Mouse (Mus musculus): Measurements from ENCODE around the gene Pou5f1.
A peak's percentile ranks its signal among the peaks of the same experiment; 100 is the strongest.

The Pou5f1 gene

DNA sequence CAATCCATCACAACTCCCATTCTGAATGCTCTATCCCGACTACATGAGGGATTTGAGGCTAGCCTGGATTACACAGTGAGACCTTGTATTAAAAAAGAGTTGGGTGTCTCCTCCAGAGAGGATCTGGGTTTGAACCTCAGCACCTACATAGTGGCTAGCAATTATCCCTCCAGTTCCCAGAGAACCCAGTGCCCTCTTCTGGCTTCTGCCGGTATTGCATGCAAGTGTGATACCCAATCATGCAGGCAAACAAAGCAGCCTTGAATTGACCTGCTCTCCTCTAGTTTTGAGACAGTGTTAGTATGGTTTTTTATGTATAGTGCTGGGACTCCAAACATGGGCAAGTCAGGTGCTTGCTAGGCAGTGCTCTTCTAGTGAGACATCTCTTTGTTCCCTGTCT, 8.1 kb downstream of the Pou5f1 start:
- DNase-seq (ENCODE audit: low spot score), result peak; percentile 26

DNA sequence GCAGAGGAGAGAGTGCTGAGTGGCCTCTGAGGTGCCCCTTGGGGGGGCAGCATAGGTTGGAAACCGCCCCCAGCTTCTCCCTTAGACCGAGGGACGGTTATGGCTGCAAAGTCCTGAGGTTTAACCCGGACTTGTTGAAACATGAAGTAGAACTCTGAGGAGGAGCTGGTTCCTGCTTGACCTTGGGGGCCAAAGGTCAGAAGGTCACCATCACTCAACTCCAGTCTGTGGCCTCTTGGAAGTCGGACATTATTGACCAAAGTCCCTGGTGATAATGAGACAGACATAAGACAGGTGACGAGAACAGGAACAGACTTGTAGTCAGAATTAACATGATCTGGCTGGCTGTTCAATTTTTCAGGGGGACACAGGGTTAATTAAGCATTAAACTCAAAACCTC, 8.9 kb downstream of the Pou5f1 start:
- no peak for DNase-seq (ENCODE audit: low spot score)

DNA sequence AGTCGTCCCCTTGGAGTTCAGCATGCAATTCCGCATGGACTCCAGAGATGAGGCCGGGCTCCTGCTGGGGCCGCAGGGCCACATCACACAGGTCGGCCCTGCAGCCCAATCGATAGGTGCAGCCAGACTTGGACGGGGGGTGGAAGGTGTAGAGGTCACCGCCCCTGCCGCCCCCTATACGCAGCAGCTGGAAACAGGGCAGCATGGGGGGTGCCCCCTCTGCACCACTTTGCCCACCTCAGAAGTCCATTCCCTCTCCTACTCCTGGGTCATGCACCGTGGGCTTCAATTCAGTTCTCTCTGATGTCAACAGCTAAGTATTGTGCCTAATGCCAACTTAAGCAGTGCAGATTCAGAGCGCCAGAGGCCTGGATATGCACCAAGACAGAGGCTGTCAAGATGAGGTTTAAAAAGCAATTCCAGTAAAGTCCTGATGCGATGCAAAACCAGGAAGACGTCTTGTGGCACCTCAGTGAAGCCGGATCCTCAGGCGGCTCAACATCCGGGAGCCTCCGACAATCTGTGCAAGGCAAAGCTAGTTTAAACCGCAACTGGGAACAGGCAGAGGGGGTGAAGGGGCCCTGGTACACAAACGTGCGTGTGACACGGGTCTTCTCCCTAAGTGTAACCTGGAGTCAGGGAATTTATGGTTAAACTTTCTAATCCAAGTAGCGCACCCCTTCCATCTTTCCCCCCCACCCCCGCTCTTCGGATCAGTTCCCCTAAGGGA, 10.3 kb downstream of the Pou5f1 start:
- no peak for DNase-seq (ENCODE audit: low spot score)

- peak; percentile 71 for DNase-seq (ENCODE audit: low spot score)
Measured at GRCm38 (mm10) chr17:35516652-35517500, 11.1 kb downstream of the Pou5f1 start, which contains the start of the genes Tcf19 and Cchcr1. TSS of gene Tcf19 (minus strand) at chr17:35516824. TSS of gene Cchcr1 (plus strand) at chr17:35517100.

- no peak for DNase-seq (ENCODE audit: low spot score)
Measured at GRCm38 (mm10) chr17:35517526-35517925, 11.7 kb downstream of the Pou5f1 start.

DNA sequence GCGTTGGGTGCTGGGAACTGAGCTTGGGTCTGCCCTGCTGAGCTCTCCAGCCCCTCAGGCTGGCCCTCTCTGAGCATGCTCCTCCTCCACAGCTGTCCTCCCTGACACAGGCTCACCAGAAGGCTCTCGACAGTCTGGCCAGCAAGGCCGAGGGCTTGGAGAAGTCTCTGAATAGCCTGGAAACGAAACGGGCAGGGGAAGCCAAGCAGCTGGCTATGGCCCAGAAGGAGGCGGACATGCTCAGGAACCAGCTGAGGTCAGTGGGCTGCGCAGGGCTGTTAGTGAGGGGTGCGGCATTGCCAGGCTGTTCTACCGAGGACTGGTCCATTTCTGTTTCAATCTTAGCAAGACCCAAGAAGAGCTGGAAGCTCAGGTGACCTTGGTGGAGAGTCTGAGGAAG, 18.5 kb downstream of the Pou5f1 start:
- no peak for DNase-seq (ENCODE audit: low spot score)

DNA sequence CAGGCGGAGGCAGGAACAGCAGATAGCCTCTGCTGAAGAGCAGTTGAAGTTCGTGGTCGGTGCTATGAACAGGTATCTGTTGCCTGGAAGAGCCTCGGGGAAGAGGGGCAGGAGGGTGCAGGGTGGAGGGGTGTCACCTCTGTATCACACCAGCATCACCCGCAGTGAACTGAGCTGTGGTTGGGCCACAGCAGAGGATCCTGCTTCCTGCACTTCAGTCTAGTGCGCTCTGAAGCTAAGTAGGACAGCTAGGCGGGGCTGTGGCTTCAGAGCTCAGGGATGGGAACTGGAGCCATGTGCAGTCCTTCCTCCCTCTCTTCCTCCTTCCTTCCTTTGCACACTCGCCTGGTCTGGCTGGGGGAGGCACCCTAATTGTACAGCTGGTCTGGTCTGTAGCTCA, 20.8 kb downstream of the Pou5f1 start:
- no peak for DNase-seq (ENCODE audit: low spot score)

- DNase-seq (ENCODE audit: low spot score), result no peak
Measured at GRCm38 (mm10) chr17:35532360-35532759, 26.5 kb downstream of the Pou5f1 start.

DNA sequence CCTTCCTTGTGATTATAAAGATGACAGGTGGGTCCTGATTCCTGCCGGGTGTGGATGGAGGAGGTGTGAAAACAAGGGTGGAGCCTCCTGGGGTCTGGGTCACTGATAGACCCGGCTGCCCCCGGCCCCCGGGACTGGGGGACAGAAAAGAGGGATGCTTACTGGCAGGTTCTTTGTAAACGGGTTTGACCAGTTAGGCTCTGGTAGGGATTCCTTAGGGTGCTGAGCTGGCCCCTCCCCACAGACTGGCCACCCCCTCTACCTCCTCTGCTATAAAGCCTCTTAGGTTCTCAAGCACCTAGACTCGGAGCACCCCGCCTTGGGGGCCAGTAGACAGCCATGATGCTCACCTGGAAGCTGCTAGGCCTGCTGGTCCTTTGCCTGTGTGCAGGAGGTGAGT, 27.1 kb downstream of the Pou5f1 start, which contains the start of gene Psors1c2:
Gene Psors1c2, plus strand, starts transcription at position 301 of the 400 bp plus-strand sequence.
- no peak for DNase-seq (ENCODE audit: low spot score)

DNA sequence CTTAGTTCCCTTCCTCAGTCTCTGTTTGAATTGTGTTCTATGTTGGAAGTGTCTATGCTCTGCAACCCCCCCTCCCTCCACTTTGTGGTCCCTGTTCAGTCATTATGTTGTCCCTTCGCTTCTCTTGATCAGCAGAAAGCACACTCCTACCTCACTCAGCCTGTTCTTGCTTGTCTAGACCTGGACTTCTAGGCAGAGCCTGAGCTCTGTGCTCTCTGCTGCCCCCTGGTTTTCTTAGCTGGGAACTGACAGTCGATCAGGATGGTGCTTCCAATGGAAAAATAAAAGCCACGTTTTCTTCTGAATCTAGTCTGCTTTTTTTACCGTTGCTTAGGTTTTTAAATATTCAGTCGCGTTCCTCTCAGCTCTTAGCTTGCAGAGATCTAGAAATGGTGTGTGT, 28.5 kb downstream of the Pou5f1 start:
- DNase-seq (ENCODE audit: low spot score), result peak; percentile 47

DNA sequence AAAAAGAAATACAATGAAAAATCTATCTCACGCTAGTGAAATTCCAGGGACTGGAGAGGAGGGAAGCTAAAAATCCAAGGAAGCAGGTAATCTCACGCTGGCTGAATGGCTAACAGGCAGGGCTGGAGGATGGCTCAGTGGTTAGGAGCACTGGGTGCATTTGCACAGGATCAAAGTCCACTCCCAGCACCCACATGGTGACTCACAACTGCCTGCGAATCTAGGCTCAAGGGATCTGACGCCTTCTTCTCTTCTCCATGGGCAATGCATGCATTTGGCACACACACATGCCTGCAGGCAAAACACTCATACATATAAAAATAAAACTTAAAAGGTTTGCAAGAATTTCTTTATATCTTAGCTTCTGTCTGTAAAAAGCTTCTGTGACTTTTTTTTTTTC, 31.6 kb downstream of the Pou5f1 start:
- DNase-seq (ENCODE audit: low spot score), result no peak

- DNase-seq (ENCODE audit: low spot score), result no peak
Measured at GRCm38 (mm10) chr17:35538476-35538875, 32.7 kb downstream of the Pou5f1 start.

DNA sequence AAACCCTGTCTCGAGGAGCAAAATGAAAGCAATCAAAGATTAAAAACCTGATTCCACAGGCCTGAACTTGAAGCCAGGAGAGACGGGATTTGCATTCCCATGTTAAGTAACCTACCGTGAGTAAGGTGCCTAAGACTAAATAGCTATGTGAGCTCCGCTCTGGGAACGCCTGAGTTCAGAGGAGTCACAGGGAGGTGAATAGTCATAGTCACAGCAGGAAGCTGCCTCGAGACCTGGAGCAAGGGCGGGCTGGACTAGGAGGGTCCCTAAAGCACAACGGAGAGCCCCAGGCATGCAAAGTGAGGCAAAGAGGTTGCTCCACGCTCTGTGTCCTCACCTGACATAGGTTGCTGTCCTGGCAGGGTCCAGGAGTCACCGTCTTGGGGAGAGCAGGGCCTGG, 33.7 kb downstream of the Pou5f1 start:
- no peak for DNase-seq (ENCODE audit: low spot score)

DNA sequence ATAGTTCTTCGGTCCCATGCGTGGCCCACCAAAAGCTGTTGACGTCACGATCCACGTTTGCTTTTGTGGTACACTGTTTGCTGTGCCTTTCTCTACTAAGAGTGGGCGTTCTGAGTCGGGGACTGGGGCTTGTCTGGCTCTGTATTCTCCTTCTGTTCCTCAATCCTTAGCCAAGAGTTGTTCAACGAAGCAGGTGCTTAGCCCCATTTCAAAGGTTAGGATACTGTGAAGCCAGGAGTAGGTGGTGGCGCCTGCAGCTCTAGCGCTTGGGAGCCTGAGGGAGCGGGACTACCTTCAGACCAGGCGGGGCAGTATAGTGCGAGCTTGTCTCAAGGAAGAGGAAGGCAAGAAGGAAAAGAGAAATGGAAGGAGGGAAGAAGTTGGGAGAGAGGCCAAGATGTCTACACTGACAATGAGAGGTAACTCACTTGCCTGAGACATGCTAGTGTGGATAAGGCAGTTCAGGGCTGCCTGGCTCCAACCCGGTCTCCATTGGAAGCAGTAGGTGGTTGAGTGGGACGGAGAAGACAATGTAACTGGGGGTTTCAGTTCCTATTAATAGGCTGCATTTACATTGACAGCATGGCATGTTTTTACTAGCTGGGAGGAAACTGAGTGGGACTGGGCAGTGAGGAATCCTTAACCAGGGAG, 37.1 kb downstream of the Pou5f1 start:
- DNase-seq (ENCODE audit: low spot score), result no peak

GRCm38 (mm10) chr17:35543412-35543861, 37.6 kb downstream of the Pou5f1 start:
- no peak for DNase-seq (ENCODE audit: low spot score)

DNA sequence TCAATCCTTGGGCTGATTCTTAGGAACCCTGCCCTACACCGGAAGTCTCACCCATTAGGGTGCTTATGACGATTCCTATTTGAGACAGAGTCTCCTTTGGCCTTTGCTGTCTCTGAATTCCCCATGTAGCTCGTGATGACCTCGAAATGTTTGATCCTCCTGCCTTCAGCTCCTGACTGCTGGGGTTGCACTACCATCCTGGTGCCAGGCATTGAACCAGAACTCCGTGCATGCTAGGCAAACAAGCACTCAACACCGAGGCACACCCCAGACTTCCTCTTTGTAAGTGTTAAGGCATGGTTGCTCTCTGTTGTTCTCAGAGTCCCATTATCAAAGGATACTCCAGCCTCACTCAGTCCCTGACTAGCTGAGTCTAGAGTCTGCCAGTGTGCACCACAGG, 38.2 kb downstream of the Pou5f1 start:
- no peak for DNase-seq (ENCODE audit: low spot score)

DNA sequence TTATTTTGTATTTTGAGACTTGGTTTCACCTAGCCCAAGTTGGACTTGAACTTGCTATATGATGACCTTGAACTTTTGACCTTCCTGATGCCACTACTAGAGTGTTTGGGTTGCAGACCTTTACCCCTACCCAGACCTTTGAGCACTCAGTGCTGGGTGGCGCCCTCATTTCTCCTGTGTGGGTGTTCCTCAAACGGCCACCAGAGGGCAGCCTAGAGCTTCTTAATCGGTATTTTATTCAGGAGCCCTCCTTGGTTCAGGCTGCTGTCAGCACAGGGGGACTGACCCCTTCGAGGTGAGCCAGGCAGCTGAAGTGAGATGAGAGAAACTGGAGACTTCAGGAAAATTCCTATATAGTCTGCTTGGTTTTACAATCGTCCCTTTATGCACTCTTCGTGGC, 38.9 kb downstream of the Pou5f1 start:
- DNase-seq (ENCODE audit: low spot score), result no peak

DNA sequence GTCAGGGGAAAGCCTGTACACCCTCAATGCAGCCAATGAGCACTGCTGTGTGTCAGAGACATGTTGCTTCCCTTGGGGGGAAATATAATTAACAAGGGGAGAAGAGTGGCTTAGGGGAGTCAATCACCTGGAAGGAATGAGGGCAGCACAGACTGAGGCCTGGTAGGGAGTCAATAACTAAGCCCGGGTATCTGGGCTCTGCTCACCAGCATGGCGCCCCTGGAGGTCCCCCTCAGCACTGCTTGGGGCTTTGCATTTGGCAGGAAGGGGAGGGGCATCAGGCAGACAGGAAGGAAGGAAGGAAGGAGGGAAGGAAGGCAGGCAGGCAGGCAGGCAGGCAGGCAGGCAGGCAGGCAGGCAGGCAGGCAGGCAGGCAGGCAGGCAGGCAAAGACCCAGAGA, 41.6 kb downstream of the Pou5f1 start:
- no peak for DNase-seq (ENCODE audit: low spot score)

- DNase-seq (ENCODE audit: low spot score), result no peak
Measured at GRCm38 (mm10) chr17:35548636-35549035, 42.8 kb downstream of the Pou5f1 start.

DNA sequence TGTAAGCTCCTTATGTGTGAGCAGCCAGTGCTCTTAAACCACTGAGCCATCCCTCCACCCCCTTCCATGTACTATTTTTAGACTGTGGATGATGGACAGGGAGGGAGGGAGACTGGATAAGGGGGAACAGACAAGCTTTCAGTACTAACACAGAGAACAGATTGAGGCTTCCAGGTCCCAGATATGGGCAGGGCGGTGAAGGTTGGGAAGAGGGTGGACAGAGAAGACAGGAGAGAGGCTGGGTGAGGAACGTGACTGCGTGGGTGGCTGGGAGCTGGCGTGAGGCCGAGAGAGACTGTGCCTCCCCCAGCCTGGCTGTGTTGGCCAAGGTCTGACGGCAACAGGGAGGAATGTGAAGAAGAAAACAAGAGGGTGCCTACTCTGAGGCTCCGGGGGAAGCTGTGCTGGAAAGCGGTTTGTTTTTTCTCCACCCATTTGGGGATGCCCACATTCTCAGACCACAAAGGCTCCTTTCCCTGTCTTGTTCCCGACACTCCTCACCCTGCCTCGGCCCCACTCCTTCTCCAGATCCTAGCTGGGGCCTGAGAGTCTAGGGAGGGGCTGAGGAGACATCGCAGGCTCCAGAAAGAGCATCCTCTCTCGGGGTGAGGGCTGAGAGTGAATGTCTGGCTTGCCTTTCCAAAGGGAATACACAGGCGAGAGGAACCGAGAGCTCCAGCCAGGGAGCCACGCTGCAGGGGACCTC, 43.8 kb downstream of the Pou5f1 start:
- DNase-seq (ENCODE audit: low spot score), result no peak

DNA sequence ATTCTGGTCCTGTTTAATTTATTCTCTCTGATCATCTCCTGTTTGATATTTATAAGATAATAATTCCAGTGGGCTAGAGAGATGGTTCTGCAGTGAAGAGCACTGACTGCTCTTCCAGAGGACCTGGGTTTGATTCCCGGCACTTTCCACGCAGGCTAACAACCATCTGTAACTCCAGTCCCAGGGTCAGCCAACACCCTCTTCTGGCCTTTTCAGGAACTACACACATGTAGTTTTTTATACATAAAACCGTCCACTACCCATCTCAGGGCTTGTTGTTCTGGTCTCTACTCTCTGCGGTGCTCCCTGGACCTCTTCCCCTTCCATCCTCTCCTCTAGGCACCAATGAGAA, 44.3 kb downstream of the Pou5f1 start:
- no peak for DNase-seq (ENCODE audit: low spot score)

DNA sequence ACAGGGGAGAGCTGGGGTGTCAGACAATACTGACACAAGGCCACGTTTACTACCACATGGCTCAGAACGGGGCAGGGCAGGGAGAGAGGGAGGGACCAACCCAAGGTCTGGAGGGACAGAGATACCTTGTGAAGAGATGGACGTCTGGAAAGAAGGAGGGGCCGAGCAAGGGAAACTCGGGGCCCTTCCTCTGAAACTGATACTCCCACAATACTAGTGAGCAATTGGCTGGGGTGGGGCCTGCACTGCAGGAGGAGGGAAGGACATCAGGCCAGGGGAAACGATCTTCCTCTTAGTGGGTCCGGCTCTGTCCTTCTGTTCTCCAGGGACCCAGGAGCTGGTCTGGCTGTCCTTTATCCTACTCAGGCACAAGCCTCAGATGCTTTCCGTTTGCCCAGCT, 45.1 kb downstream of the Pou5f1 start:
- DNase-seq (ENCODE audit: low spot score), result no peak
